Mouse (Mus musculus) heart, embryonic 11.5 days (tissue): ENCODE data around the gene Tex22. TPM values are rescaled to one million over a fixed set of nuclear protein-coding genes. Genes with fewer than 3 reads are reported as not detected.
A peak's percentile ranks its signal among the peaks of the same experiment; 100 is the strongest.

Source experiments
- ATAC-seq: fragments of 200-750 bp; cut with Nextera tagmentation; replicated peaks from 2 replicates; pipeline ENCODE4 v1.8.0; 2017; ENCODE audit warnings: moderate library complexity; ENCODE audit not compliant: insufficient number of reproducible peaks, low FRiP score, low TSS enrichment
- H3K27ac ChIP-seq: fragments of 300-500 bp; sonication (generic); 2 replicates; pipeline ENCODE4 v1.5.1; 2014; ENCODE audit warnings: mild to moderate bottlenecking, low read depth, low read length
- H3K27me3 ChIP-seq: fragments of 300-500 bp; sonication (generic); 2 replicates; pipeline ENCODE4 v1.6.1; 2014; ENCODE audit warnings: mild to moderate bottlenecking, low read length, mixed read lengths; ENCODE audit not compliant: control insufficient read depth, insufficient read depth
- H3K36me3 ChIP-seq: fragments of 300-500 bp; sonication (generic); 2 replicates; pipeline ENCODE4 v1.6.1; 2014; ENCODE audit warnings: mild to moderate bottlenecking, low read length, moderate library complexity, mixed read lengths; ENCODE audit not compliant: control insufficient read depth, insufficient read depth
- H3K4me1 ChIP-seq: fragments of 300-500 bp; sonication (generic); 2 replicates; pipeline ENCODE4 v1.6.1; 2014; ENCODE audit warnings: low read length; ENCODE audit not compliant: control insufficient read depth, insufficient read depth
- H3K4me2 ChIP-seq: fragments of 300-500 bp; sonication (generic); 2 replicates; pipeline ENCODE4 v1.6.1; 2014; ENCODE audit warnings: mild to moderate bottlenecking, moderate library complexity
- H3K4me3 ChIP-seq: fragments of 300-500 bp; sonication (generic); 2 replicates; pipeline ENCODE4 v1.5.1; 2014; ENCODE audit warnings: low read depth, low read length
- H3K9ac ChIP-seq: fragments of 300-500 bp; sonication (generic); 2 replicates; pipeline ENCODE4 v1.6.1; 2014; ENCODE audit warnings: mild to moderate bottlenecking, low read depth, low read length, moderate library complexity
- H3K9me3 ChIP-seq: fragments of 300-500 bp; sonication (generic); replicated peaks from 2 replicates; pipeline ENCODE4 v1.6.1; 2016; ENCODE audit warnings: low read length; ENCODE audit not compliant: control insufficient read depth
- WGBS: fragments of 180-500 bp; shearing (Covaris S2); extraction: QIAGEN DNeasy Blood & Tissue Kit; methylation state at CpG from one replicate; pipeline ENCODE4 v1.1.7; 2014; ENCODE audit not compliant: insufficient replicate concordance; 5-methylcytosine and 5-hydroxymethylcytosine counted together
- polyA plus RNA-seq: library from polyadenylated mRNA; unstranded; fragments of >200 nt; fragmentation: Nextera tagmentation; extraction: Ambion mirVana; gene quantifications from 2 replicates; pipeline ENCODE4 v1.2.1, GENCODE M21; 2014

Gene Tex22
- polyA plus RNA-seq, 1 experiment from 2014 or later, result 0.16 TPM

DNA sequence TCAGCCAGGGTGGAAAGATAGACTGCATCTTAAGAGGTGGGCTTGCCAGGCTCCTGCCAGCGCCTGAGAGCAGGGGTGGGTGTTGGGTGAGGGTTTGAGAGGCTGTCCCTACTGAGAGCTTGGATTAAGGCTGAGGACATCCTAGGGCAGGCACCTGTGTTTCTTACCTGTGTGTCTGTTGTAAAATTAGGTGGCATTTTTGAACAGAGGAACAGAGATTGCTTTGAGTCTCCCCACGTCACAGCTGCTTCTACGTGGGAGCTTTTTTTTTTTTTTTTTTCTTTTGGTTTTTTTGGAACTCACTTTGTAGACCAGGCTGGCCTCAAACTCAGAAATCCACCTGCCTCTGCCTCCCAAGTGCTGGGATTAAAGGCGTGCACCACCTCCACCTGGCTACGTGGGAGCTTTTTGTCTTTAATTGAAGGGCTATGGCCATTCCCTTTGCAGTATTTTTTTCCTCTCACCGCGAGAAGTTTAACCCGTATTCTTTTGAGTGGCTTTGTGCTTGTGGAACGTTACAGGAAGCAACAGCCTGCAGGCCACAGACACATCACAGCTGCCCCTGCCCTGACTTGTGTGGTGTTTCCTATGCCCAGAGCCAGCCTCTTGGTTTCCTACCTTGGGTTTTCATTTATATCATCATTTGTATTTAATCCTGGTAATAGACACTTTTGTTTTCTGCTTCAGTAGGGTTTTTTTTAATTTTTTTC lies 27.1 kb downstream of the Tex22 start:
- Histone ChIP-seq H3K27ac (no peak overlapping the region), H3K9ac (no peak overlapping the region)

DNA sequence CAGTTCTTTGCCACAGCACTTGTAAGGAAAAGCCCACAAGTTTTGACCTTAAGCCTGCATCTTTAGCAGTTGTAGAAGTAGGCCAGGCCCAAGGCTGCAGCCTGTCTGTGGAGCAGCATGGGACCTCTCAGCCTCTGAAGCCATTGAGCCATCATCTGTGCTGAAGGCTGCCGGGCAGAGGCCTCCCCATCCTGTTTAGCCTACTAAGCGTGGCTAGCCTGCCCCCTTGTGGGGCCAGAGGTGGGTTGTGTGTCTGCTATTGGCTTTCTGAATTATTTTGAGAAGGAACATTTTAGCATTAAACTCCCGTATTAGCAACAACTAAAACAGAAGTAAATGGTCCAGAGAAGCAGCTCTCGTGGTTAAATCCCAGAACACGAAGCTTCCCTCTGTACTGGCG lies 28.2 kb downstream of the Tex22 start:
- H3K36me3 ChIP-seq, result 0 out of 2 replicates have a peak, but pooled peaks cover 2% of the 10 kb centered on the region
- H3K27ac ChIP-seq, result no peak overlapping the region
- H3K4me1 ChIP-seq, result peaks cover 50% of the 10 kb centered on the region
- no peak overlapping the region for H3K4me2 ChIP-seq
- no peak for ATAC-seq
- H3K27me3 ChIP-seq, result no peaks in the 10 kb centered on the region
- no peak overlapping the region for H3K9ac ChIP-seq
- 63% methylated on average over 6 of the region's 6 CpGs for WGBS
- H3K9me3 ChIP-seq, result no peaks in the 10 kb centered on the region
- H3K4me3 ChIP-seq, result no peak overlapping the region

More for the DNA sequence above, 27.1 kb downstream of the Tex22 start:
- Histone ChIP-seq H3K4me3 (no peak overlapping the region), H3K36me3 (0 out of 2 replicates have a peak, but pooled peaks cover 2% of the 10 kb centered on the region), H3K4me2 (no peak overlapping the region; the same call in 1 of the 2 replicates), H3K4me1 (peaks cover 43% of the 10 kb centered on the region), H3K27me3 (no peaks in the 10 kb centered on the region), H3K9me3 (no peaks in the 10 kb centered on the region)
- 84% methylated on average over 9 of the region's 9 CpGs for WGBS
- no peak for ATAC-seq

DNA sequence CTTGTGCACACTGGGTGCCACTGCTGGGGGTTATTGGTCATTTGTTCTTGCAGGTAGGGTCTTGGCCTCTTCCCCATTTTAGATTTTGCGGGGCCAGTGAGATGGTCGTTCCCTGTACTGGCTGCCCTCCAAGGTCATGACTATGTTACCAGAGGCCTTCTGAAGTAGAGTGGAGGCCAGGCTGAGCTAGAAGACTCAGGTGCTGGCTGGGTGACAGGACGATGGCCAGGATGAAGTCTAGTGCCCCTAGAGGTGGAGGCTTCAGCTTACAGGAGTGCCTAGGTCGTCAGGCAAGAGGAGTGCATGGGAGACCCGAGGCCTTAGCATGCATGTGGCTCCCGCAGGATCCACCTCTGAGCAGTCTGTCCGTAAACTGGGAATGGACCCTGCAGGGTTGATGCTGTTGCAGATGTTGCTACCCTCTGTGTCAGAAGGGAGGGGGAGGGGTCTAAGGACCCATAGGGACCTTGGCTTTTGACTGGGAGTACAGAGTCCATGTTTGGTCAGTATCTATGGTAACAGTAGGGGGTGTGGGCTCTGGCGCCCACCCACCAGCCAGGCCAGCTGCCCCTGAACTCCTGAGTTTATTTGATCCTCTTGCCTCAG lies 29.6 kb downstream of the Tex22 start:
- no peak overlapping the region for H3K9ac ChIP-seq
- no peak for ATAC-seq
- no peak overlapping the region for H3K27ac ChIP-seq
- no peaks in the 10 kb centered on the region for H3K27me3 ChIP-seq
- H3K36me3 ChIP-seq, result 0 out of 2 replicates have a peak, but pooled peaks cover 2% of the 10 kb centered on the region
- peaks cover 55% of the 10 kb centered on the region for H3K4me1 ChIP-seq
- no peak overlapping the region for H3K4me2 ChIP-seq
- H3K9me3 ChIP-seq, result no peaks in the 10 kb centered on the region
- 78% methylated on average over 8 of the region's 8 CpGs for WGBS
- H3K4me3 ChIP-seq, result no peak overlapping the region

DNA sequence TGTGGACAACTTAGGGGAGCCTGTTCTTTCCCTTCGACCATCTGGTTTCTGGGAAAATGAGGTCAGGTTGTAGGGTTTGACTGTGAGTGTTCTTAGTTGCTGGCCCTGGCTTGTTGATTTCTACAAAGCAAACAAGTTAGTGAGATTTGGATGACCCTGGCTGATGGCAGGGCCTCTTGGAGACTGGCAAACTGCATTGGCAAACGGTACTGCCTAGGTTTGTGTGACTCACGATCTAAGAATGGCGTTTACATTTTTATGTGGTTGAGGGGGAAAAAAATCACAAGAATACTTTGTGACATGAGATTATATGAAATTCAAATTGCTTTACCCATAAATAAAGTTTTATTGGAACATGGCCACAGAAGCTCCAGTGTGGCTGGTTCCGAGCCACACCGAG lies 32.1 kb downstream of the Tex22 start:
- 0 out of 2 replicates have a peak, but pooled peaks cover 2% of the 10 kb centered on the region for H3K36me3 ChIP-seq
- peaks cover 32% of the 10 kb centered on the region for H3K4me1 ChIP-seq
- H3K27ac ChIP-seq, result no peak overlapping the region
- WGBS, result 88% methylated on average over 6 of the region's 6 CpGs
- H3K27me3 ChIP-seq, result no peaks in the 10 kb centered on the region
- H3K4me3 ChIP-seq, result no peak overlapping the region
- no peak for ATAC-seq
- H3K9me3 ChIP-seq, result no peaks in the 10 kb centered on the region
- H3K4me2 ChIP-seq, result no peak overlapping the region
- H3K9ac ChIP-seq, result no peak overlapping the region

DNA sequence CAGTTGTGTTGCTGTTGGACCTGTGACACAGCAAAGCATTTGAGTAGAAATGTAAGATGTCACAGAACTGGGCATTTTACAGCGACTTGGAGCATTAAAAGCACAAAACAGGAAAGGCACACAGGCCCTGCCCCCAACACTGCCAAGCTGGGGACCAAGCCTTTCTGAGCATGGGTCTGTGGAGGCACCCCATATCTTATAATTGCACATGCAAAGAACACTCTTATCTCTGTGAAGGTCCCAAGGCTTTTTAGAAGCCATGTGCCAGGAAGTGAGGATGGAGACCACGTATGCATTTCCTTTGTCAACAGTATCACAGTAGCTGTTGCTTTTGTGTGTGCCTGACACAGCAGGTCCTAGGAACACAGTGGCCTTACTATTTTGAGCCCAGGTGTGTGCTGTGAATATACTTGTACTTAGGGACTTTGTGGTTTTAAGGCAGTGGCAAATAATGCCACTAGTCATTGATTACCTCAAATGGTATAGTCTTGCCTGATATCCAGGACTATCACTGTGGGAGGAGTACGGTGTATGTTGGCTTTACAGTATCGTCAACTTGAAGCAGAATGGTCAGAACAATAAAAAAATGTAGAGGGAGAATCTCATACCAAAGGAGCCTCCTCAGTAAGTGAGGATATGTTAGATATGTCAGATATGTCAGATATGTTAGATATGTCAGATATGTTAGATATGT lies 33.3 kb downstream of the Tex22 start:
- H3K4me2 ChIP-seq, result no peak overlapping the region
- no peaks in the 10 kb centered on the region for H3K9me3 ChIP-seq
- 0 out of 2 replicates have a peak, but pooled peaks have one; percentile 21 for ATAC-seq
- 68% methylated on average over 4 of the region's 4 CpGs for whole genome bisulfite sequencing
- H3K4me1 ChIP-seq, result peaks cover 29% of the 10 kb centered on the region
- H3K27ac ChIP-seq, result peak overlapping the region; percentile 16
- H3K36me3 ChIP-seq, result peaks cover 4% of the 10 kb centered on the region
- H3K4me3 ChIP-seq, result no peak overlapping the region
- H3K27me3 ChIP-seq, result no peaks in the 10 kb centered on the region
- no peak overlapping the region for H3K9ac ChIP-seq

DNA sequence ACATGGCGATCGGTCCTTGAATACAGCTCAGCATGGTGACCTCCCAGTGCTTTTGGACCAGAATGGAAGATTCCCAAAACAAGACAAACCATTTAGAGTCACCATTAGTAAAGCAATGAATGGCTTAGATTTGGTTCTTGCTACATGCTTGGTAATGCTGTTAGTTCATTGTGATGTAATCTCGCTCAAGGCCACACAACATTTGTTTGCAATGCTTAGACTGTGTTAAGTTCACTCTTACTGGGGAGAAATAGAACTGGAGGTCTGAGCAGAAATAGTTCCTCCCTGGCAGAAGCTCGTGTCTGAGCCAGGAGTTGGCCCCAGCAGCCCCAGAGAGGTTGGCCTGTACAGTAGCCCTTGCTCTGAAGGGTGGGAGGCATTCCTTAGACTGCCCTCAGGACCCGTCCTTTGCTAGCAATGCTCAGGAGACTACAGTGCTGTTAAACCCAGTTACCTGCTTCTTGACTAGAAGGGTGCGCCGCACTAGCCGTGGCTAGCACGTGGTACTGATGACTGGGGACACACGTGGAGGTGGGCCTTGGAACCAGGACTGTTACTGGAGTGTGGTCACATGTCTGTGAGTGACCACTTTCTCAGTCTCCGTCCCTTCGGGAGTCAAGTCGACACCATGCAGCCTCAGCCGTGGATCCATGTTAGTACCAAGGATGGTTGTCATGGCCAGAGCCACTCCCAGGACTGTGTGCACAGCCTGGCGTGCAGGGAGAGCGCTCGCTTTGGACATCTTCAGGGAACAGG lies 34.4 kb downstream of the Tex22 start:
- H3K4me1 ChIP-seq, result peaks cover 22% of the 10 kb centered on the region
- 82% methylated on average over 17 of the region's 17 CpGs for WGBS
- H3K27ac ChIP-seq, result no peak overlapping the region
- H3K9ac ChIP-seq, result no peak overlapping the region
- no peak for ATAC-seq
- H3K9me3 ChIP-seq, result no peaks in the 10 kb centered on the region
- H3K4me3 ChIP-seq, result no peak overlapping the region
- H3K4me2 ChIP-seq, result no peak overlapping the region
- H3K36me3 ChIP-seq, result peaks cover 6% of the 10 kb centered on the region
- no peaks in the 10 kb centered on the region for H3K27me3 ChIP-seq

DNA sequence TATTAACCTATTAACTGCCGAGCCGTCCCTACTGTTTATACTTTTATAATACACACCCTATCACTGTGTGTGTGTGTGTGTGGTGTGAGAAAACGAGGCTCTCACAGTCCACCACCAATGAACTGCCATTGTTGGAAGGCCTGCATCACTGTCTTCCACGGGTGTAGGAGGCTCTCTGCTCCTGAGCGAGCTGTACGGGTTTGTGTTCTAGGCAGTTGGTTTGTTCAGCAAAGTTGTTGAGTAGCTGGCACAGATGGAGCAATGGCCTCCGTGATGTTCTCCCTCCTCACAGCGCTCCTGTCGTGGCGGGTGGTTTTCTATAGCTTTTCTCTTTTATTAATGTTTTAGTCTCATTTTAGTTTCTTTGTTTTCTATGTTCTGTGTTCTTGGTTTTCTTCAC lies 35.5 kb downstream of the Tex22 start:
- H3K4me3 ChIP-seq, result no peak overlapping the region
- peaks cover 20% of the 10 kb centered on the region for H3K4me1 ChIP-seq
- no peak overlapping the region for H3K9ac ChIP-seq
- H3K27me3 ChIP-seq, result no peaks in the 10 kb centered on the region
- H3K9me3 ChIP-seq, result no peaks in the 10 kb centered on the region
- 87% methylated on average over 10 of the region's 10 CpGs for WGBS
- H3K4me2 ChIP-seq, result no peak overlapping the region
- H3K36me3 ChIP-seq, result peaks cover 10% of the 10 kb centered on the region
- ATAC-seq, result no peak
- no peak overlapping the region for H3K27ac ChIP-seq

DNA sequence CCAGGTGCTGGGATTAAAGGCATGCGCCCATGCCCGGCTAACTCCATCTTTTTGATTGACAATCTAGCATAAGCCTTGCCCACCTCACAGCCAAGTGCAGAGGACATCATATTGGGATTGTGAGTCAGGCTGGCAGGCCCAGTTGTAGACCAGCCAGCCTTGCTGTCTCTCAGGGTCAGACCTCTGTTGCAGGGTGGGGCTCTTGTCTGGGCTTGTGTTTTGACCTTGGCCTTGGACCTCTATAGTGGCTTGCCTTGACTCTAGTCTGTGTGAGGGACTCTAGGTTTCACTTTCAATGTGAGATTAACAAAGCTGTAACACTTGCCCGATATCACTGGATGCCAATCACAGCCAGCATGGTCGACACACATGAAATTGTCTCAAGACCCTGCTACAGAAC lies 39.8 kb downstream of the Tex22 start:
- 80% methylated on average over 4 of the region's 4 CpGs for WGBS
- peaks cover 21% of the 10 kb centered on the region for H3K36me3 ChIP-seq
- ATAC-seq, result no peak

More for the DNA sequence above, 39.8 kb downstream of the Tex22 start:
- Histone ChIP-seq H3K4me1 (no peaks in the 10 kb centered on the region), H3K27me3 (no peaks in the 10 kb centered on the region), H3K27ac (no peak overlapping the region), H3K4me2 (no peak overlapping the region), H3K9me3 (no peaks in the 10 kb centered on the region), H3K9ac (no peak overlapping the region), H3K4me3 (no peak overlapping the region)
